Mouse (Mus musculus) forebrain, embryonic 11.5 days (tissue): Measurements from ENCODE around the gene Map2k6. TPM values are rescaled to one million over a fixed set of nuclear protein-coding genes. Genes with fewer than 3 reads are reported as not detected.

Experiments
- ATAC-seq: fragments of 200-750 bp; cut with Nextera tagmentation; replicated peaks from 2 replicates; pipeline ENCODE4 v1.8.0; 2017; ENCODE audit warnings: moderate TSS enrichment; ENCODE audit not compliant: low FRiP score
- DNase-seq: peaks from one replicate; pipeline ENCODE4 v3.0.0-alpha.2; 2017; ENCODE audit warnings: low spot score
- H3K27ac ChIP-seq: fragments of 300-500 bp; sonication (generic); 2 replicates; pipeline ENCODE4 v1.5.1; 2014; ENCODE audit warnings: low read depth, low read length
- H3K27me3 ChIP-seq: fragments of 300-500 bp; sonication (generic); 2 replicates; pipeline ENCODE4 v1.6.1; 2014; ENCODE audit warnings: mild to moderate bottlenecking, low read length, mixed read lengths; ENCODE audit not compliant: control insufficient read depth, insufficient read depth
- H3K36me3 ChIP-seq: fragments of 300-500 bp; sonication (generic); 2 replicates; pipeline ENCODE4 v1.6.1; 2014; ENCODE audit warnings: mild to moderate bottlenecking, low read length, moderate library complexity, mixed read lengths; ENCODE audit not compliant: control insufficient read depth, insufficient read depth
- H3K4me1 ChIP-seq: fragments of 300-500 bp; sonication (generic); replicated peaks from 2 replicates; pipeline ENCODE4 v1.6.1; 2014; ENCODE audit warnings: low read length, mixed read lengths; ENCODE audit not compliant: control insufficient read depth, insufficient read depth
- H3K4me2 ChIP-seq: fragments of 300-500 bp; sonication (generic); 2 replicates; pipeline ENCODE4 v1.6.1; 2014; ENCODE audit warnings: low read depth, mild to moderate bottlenecking, low read length, moderate library complexity, mixed read lengths; ENCODE audit not compliant: severe bottlenecking
- H3K4me3 ChIP-seq: fragments of 300-500 bp; sonication (generic); 2 replicates; pipeline ENCODE4 v1.5.1; 2014; ENCODE audit warnings: low read depth, low read length
- H3K9ac ChIP-seq: fragments of 300-500 bp; sonication (generic); 2 replicates; pipeline ENCODE4 v1.6.1; 2014; ENCODE audit warnings: low read length
- H3K9me3 ChIP-seq: fragments of 300-500 bp; sonication (generic); 2 replicates; pipeline ENCODE4 v1.6.1; 2016; ENCODE audit warnings: low read length, mixed read lengths; ENCODE audit not compliant: control insufficient read depth
- WGBS: fragments of 180-500 bp; shearing (Covaris S2); extraction: QIAGEN DNeasy Blood & Tissue Kit; methylation state at CpG from one replicate; pipeline ENCODE4 v1.1.7; 2014; 5-methylcytosine and 5-hydroxymethylcytosine counted together
- polyA plus RNA-seq: library from polyadenylated mRNA; unstranded; fragments of >200 nt; fragmentation: Nextera tagmentation; extraction: Ambion mirVana; gene quantifications from 2 replicates; pipeline ENCODE4 v1.2.1, GENCODE M21; 2014

Map2k6 gene
- polyA plus RNA-seq, 1 experiment from 2014 or later = 42.2 TPM

DNA sequence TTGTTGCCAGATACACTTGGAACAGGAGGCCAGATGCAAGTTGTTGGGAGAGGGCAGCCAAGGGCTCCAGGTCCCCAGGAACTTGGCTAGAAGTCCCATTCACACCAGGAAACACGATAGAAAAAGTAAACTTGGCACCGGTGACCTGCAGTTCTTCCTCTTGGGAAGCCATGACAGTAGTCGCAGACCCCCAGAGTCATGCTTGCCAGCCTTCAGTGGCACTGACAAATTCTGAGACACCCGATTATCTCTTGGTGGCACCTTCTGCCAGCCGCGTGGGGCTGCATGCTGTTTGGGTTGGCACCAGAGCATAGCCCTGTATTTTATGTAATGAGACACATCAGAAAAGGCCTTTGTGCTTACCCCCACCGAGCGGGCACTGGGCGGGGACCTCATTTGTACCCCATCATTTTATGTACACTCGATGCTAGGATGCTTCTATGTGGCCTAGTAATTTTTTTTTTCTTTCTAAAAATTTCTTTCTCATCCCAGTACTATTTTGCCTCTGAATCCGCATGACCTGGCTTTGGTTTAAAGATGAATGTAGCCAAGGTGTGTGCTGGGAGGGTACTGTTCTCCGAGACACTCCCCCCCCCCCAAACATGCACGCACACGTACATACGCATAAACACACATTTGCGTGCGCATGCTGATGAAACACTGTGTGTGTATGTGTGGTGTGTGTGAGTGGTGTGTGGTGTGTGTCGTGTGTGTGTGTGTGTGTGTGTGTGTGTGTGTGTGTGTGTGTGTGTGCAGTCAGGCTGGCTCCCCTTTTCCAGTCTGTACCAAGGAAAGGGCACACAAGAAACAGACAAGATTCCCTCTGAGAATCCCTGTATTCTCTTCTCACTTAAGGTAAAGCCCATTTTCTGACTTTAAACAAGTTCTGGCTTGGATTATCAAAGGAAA, 79.3 kb downstream of the Map2k6 start:
- H3K9me3 ChIP-seq = no peaks in the 10 kb centered on the region
- H3K4me1 ChIP-seq = peaks cover 20% of the 10 kb centered on the region
- H3K27ac ChIP-seq = no peak overlapping the region
- WGBS = 37% methylated on average over 18 of the region's 18 CpGs
- no peak overlapping the region for H3K4me2 ChIP-seq
- DNase-seq (no peak), ATAC-seq (peak; percentile 58)
- no peak overlapping the region for H3K4me3 ChIP-seq
- no peaks in the 10 kb centered on the region for H3K36me3 ChIP-seq
- no peak overlapping the region for H3K9ac ChIP-seq
- peaks cover 20% of the 10 kb centered on the region for H3K27me3 ChIP-seq

DNA sequence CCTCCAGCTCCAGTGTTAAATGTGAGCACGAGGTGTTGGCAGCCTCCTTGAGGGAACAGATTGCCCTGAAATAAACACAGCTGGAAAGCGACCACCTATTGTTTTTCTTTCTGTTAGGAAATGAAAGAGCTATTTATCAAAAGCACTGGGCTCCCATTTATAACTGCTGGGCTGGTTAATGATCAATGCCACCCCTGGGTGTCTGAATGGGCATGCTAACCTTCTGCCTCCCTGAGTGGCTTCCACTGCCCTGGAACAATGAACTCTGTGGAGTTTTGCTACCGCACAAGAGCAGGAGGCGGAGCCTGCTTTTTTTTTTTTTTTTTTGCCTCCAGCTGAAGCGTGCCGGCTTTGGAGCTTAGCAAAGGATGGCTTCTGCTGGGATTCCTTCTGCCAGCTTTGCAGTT, 80.1 kb downstream of the Map2k6 start:
- peaks cover 20% of the 10 kb centered on the region for H3K27me3 ChIP-seq
- peaks cover 20% of the 10 kb centered on the region for H3K4me1 ChIP-seq
- H3K9ac ChIP-seq = no peak overlapping the region
- H3K27ac ChIP-seq = no peak overlapping the region
- H3K9me3 ChIP-seq = no peaks in the 10 kb centered on the region
- peak; percentile 94 for ATAC-seq
- DNase-seq = peak; percentile 83
- 3% methylated on average over 5 of the region's 6 CpGs for WGBS
- H3K4me3 ChIP-seq = no peak overlapping the region
- H3K4me2 ChIP-seq = peak overlapping the region; percentile 32; the same call in 1 of the 2 replicates
- H3K36me3 ChIP-seq = no peaks in the 10 kb centered on the region

DNA sequence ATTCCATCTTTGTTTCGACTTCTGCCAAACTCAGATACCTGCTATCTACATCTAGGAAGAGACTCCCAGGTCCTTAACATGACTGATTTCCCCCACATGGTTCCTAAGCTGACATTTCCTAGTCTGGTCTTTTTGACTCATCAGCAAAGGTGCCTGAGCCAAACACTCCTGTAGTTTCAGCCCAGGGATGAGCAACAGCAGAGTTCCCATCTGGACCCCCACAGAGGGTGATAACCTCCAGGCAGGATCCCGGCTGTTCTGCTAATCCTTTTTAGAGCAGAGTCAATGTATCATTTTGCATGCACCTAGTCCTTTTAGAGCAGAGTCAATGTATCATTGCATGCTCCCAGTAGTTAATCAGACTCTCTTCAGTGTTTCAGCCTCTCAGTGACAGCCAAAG, 82.5 kb downstream of the Map2k6 start:
- Histone ChIP-seq H3K36me3 (no peaks in the 10 kb centered on the region), H3K4me1 (peaks cover 20% of the 10 kb centered on the region), H3K4me3 (no peak overlapping the region), H3K27me3 (peaks cover 19% of the 10 kb centered on the region), H3K27ac (no peak overlapping the region), H3K9me3 (no peaks in the 10 kb centered on the region), H3K9ac (no peak overlapping the region), H3K4me2 (no peak overlapping the region)
- ATAC-seq (no peak), DNase-seq (no peak)
- 56% methylated on average over 2 of the region's 2 CpGs for WGBS

DNA sequence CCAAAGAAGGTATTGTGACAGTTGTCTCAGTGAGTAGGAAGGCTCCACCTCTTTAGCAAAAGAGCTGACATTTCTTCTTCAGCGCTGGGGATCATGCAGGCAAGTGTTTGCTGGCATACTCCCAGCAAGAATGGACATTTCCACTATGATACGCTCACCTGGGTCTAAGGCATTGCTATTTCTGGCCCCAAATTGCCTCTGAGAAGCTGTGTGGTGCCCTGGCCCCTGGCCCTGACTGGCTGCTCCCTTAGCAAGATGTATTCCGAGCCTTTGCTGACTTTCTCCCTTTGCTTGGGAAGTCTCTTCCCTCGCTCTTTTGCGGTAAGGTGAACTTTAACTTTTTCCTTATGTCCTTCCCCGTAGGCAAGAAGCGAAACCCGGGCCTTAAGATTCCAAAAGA, 83.3 kb downstream of the Map2k6 start:
- Histone ChIP-seq H3K4me3 (no peak overlapping the region), H3K9me3 (no peaks in the 10 kb centered on the region), H3K4me2 (no peak overlapping the region), H3K36me3 (no peaks in the 10 kb centered on the region; the same call in 1 of the 2 replicates), H3K4me1 (peaks cover 17% of the 10 kb centered on the region), H3K27ac (no peak overlapping the region), H3K27me3 (peaks cover 14% of the 10 kb centered on the region), H3K9ac (no peak overlapping the region)
- WGBS = 90% methylated on average over 8 of the region's 8 CpGs
- DNase-seq (no peak), ATAC-seq (no peak)

DNA sequence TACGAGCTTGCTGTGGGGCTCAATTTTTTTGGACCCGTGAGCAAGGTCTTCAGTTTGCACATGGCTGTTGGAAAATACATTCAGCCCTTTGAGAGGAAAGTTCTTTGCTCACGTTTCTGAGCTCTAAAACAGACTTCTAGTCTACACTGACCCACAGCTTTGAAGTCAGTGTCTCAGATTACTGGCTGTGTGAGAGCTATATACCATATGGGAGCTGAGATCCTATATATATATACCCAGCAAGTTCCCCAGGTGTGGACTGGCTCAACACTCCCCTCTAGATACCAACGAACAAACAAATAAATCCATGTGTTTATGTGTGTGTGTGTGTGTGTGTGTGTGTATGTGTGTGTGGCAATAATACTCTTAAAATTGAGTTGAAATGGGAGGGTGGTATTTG, 83.7 kb downstream of the Map2k6 start:
- H3K9ac ChIP-seq = no peak overlapping the region
- DNase-seq (no peak), ATAC-seq (no peak)
- no peak overlapping the region for H3K27ac ChIP-seq
- peaks cover 15% of the 10 kb centered on the region for H3K4me1 ChIP-seq
- H3K4me3 ChIP-seq = no peak overlapping the region
- no peaks in the 10 kb centered on the region; the same call in 1 of the 2 replicates for H3K36me3 ChIP-seq
- WGBS = 85% methylated on average over 4 of the region's 4 CpGs
- peaks cover 12% of the 10 kb centered on the region; the same call in 1 of the 2 replicates for H3K27me3 ChIP-seq
- no peaks in the 10 kb centered on the region for H3K9me3 ChIP-seq
- no peak overlapping the region for H3K4me2 ChIP-seq

DNA sequence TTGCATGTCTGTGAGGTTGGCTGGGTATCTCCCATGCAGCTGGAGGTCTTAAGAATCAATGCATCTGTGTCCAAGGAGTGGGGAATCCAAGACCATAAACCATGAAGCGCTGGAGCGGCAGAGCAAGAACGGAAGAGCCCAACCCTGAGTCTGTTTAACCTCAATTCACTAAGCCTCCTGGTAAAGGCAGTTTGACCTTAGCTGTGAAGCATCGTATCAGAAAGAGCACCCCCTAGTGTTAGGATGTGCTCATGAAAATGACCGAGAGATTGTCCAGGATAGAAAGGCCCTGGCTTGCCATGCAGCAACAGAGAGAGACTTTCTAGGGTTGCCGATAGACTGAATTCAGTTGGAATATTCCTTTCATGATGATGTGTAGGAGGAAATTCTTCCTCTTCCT, 84.2 kb downstream of the Map2k6 start:
- WGBS = 34% methylated on average over 6 of the region's 6 CpGs
- H3K36me3 ChIP-seq = no peaks in the 10 kb centered on the region; the same call in 1 of the 2 replicates
- H3K9me3 ChIP-seq = no peaks in the 10 kb centered on the region
- peaks cover 10% of the 10 kb centered on the region; the same call in 1 of the 2 replicates for H3K27me3 ChIP-seq
- H3K27ac ChIP-seq = no peak overlapping the region
- no peak overlapping the region for H3K4me3 ChIP-seq
- H3K9ac ChIP-seq = no peak overlapping the region
- H3K4me1 ChIP-seq = peaks cover 12% of the 10 kb centered on the region
- no peak overlapping the region for H3K4me2 ChIP-seq
- DNase-seq (no peak), ATAC-seq (no peak)

DNA sequence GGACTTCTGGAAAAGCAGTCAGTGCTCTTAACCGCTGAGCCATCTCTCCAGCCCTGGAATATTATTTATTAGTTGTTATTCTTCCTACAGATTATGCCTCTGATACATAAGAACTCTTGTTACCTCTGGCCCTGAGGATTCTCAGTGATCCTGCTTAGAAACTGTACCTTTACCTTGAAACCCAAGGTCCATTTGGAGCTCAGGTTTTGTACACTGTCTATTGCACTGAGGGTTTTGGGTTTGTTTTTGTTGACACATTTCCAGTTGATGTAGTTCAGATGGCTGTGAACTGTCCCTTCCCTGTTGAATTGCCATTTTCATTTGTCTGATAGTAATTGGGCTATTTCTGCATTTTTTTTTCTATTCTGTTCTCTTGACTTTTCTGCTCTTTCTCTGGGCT, 85.5 kb downstream of the Map2k6 start:
- ATAC-seq (no peak), DNase-seq (no peak)
- Histone ChIP-seq H3K27me3 (peaks cover 10% of the 10 kb centered on the region; the same call in 1 of the 2 replicates), H3K27ac (no peak overlapping the region), H3K9me3 (no peaks in the 10 kb centered on the region), H3K9ac (no peak overlapping the region), H3K36me3 (no peaks in the 10 kb centered on the region; the same call in 1 of the 2 replicates), H3K4me1 (peaks cover 9% of the 10 kb centered on the region), H3K4me3 (no peak overlapping the region), H3K4me2 (no peak overlapping the region)
- WGBS = 100% methylated on average over 1 of the region's 1 CpGs

DNA sequence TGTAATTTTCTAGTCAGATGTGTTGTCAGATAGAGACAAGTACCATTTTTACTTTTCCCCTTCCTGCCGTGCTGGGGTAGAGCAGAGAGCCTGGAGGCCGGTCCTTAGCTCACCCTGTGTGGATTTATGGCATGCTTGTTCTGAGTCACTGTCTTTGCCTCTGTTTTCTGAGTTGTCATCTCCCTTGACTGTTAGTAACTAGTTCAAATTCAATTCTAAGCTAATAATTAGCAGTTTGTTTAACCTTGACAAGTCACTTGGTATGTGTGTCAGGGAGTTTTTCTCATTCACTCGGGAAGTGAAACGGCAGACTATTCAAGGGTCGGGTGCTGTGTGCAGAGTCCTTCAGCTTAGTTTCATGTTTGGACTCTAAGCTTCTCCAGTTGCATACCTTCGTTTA, 86.2 kb downstream of the Map2k6 start:
- Histone ChIP-seq H3K36me3 (no peaks in the 10 kb centered on the region; the same call in 1 of the 2 replicates), H3K9me3 (no peaks in the 10 kb centered on the region), H3K4me3 (no peak overlapping the region), H3K27ac (no peak overlapping the region), H3K4me2 (no peak overlapping the region), H3K4me1 (peaks cover 2% of the 10 kb centered on the region), H3K27me3 (peaks cover 10% of the 10 kb centered on the region; the same call in 1 of the 2 replicates), H3K9ac (no peak overlapping the region)
- 93% methylated on average over 6 of the region's 6 CpGs for WGBS
- ATAC-seq (no peak), DNase-seq (no peak)
